Mouse (Mus musculus) thymus, adult 18-20 months (tissue): ENCODE data around the gene Sez6.

ENCODE experiments used
- DNase-seq, 2 experiments: peaks; one replicate each; pipeline ENCODE4 v3.0.0; 2022; ENCODE audit warnings: mixed read lengths in 2 of 2

Gene Sez6

GRCm38 (mm10) chr11:77950125-77950685, 19.6 kb downstream of the Sez6 start:
- no peak for DNase-seq

DNA sequence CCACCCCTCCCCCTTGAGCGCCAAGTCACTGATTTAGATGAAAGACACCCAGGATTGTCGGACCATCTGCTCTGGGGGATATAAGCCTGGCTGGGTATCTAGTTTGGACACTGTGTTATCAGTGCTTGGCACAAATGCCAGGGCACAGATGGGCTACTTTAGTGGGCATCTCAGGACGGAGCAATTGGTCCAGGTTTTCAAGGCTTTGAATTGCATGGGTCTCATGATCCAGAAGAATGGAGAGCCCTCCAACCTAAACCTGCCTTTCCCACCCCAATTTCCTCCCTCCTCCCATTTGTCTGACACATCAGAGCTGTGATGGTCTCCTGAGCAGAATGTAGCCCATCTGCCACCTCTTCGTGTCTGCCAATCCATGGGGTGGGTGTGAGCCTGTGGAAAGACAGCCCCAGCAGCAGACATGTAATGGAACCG, 20.2 kb downstream of the Sez6 start:
- no peak for DNase-seq

- no peak for DNase-seq
These were observed 23.1 kb downstream of the Sez6 start for GRCm38 (mm10) chr11:77953671-77954070.

GRCm38 (mm10) chr11:77956428-77956827, 25.8 kb downstream of the Sez6 start:
- DNase-seq = no peak

DNA sequence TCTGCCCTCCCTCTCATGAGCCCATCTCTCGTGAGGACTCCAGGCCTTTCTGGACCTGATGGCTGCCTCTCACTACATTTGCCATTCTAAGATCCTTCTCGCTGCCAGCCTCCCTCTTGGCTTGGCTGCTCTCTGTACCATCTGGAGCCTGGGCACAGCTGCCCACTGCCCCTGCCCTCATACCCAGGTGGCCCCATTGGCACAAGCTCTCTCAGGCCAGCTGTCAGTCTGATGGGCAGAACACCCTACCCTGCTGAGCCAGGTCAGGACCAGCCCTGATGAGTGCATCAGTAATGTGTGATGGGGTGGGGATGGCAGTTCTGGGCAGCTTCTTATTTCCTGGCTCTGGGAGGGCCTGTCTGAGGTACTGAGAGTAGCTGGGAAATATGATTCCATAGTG, 27.7 kb downstream of the Sez6 start:
- DNase-seq = no peak

DNA sequence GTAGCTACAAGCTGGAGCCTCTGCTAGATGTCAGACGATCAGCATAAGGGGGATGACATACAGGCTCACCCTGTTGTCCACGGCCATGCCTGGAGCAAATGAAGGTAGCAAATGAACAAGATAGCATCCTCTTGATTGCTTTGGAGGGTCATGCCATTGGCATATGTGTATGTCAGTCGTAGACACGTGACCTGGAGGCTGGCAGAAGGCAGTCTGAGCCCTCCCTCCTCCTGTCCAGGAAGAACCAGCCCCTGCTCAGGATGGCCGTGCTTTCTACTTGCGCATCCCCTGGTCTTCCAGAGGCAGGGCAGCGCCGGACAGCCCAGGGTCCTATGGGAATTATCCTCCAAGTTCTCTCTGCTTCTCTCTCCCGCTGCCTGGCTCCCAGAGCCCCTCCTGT, 28.3 kb downstream of the Sez6 start:
- DNase-seq = no peak

- DNase-seq = no peak
These were observed 29.6 kb downstream of the Sez6 start for GRCm38 (mm10) chr11:77960199-77960598.

DNA sequence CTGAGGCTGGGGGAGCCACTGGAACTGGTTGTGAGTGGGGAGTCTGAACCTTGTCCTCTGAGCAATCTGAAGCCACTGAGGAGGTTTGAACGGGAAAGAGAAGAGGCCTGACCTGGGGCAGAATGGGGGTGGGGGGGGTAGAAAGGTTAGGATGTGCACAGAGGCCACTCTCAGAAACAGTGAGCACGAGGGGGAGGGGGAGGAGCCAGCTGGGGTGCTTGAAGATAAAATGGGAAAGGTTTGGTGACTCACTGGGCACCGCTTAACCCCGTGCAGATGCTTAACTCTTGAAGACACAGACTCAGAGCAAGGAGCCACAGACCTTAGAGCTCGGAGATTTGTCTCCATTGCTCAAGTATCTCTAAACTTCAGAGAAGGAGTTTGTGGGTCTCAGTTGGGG, 30.3 kb downstream of the Sez6 start:
- DNase-seq = no peak

DNA sequence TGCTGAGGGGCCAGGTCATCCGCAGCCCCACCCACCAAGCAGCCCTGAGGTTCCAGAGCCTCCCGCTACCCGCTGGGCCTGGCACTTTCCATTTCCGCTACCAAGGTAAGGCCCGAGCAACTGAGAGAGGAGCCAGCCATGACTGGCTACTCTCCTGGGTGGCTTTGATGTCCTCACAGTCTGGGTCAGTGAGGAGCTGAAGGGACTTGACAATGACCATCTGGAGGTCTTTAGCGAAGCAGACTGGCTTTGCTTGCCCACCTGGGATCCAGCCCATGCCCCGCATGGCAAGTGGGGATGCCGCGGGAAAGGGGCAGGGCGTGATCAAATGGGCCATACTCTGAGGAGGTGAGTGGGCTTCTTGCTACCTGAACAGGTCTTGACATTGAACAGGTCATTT, 32.3 kb downstream of the Sez6 start:
- no peak for DNase-seq

DNA sequence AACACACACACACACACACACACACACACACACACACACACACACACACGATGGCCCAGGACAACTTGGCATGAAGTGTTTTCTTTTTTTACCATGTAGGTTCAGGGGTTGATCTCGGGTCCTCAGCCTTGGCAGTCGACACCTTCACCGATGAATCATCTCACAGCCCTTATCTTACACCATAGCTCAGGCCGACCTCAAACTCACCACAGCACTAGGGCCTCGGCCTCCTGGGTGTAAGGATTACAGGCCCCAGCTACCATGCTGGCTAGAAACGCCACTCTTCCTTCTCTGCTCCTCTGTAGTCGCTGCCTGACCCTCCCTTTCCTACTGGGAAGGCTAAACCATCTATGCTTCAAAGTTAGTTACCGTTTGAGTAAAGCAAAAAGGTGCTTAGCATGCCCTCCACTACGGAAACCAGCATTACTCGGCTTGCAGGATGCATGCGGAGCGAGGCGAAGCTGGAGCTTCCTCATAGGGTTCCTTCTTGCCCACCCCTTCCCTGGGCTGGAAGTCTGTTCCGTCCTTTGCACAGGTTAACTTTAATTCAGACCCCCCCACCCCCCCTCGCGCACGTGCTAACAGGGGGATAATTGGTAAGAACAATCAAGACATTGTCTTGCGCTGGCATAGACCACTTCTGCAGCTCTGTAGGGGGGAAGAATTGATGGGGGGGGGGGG, 34.0 kb downstream of the Sez6 start:
- DNase-seq = no peak

- DNase-seq = no peak
These were observed 34.8 kb downstream of the Sez6 start for GRCm38 (mm10) chr11:77965101-77966036.

- DNase-seq = no peak
These were observed 35.4 kb downstream of the Sez6 start for GRCm38 (mm10) chr11:77966037-77966391.

- DNase-seq = peak in 1 of 2 experiments; percentile 28
These were observed 36.5 kb downstream of the Sez6 start for GRCm38 (mm10) chr11:77967114-77967513.

GRCm38 (mm10) chr11:77968786-77969185, 38.2 kb downstream of the Sez6 start:
- DNase-seq = no peak

- no peak for DNase-seq
These were observed 40.1 kb downstream of the Sez6 start for GRCm38 (mm10) chr11:77970718-77971117.

GRCm38 (mm10) chr11:77973520-77973919, 42.9 kb downstream of the Sez6 start:
- DNase-seq = no peak

GRCm38 (mm10) chr11:77974325-77974724, 43.7 kb downstream of the Sez6 start:
- no peak for DNase-seq

DNA sequence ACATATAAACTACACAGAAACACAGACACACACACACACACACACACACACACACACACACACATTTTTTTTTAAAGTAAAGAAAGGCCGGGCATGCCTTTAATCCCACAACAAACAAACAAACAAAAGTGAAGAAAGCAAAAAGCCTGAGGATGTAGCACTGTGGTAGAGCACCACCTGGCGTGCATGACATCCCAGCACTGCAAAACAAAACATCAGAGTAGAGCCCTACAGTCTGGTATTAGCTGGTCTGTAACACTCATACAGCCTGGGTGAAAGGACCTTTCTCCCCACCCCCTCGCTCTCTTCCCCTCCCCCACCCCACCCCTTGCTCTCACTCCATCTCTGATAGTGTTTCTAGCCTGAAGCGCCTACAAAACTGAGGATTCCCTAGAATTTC, 45.3 kb downstream of the Sez6 start:
- no peak for DNase-seq

- no peak for DNase-seq
These were observed 47.6 kb downstream of the Sez6 start for GRCm38 (mm10) chr11:77978161-77978560.

DNA sequence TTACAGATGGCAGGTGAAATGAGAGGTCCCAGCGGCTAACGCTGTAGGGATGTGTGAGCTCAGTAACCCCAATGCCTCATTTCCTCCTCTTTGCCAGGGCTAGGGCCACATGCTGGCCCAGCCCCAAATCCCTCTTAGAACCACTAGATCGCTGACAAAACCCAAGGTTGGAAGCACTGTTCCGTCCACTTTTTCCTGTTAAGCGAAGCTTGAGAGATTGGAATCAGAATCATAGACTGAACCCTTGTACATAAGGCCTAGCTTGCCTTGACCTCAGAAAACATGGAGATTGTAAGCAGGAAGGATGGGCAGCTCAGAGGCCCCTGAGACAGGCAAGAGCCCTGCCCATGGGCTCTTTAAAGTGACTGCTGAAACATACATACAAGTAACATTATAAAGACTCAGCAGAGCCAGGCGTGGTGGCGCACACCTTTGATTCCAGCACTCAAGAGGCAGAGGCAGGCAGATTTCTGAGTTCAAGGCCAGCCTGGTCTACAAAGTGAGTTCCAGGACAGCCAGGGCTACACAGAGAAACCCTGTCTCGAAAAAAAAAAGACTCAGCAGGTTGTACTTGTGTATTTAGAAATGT, 48.7 kb downstream of the Sez6 start:
- DNase-seq = no peak

GRCm38 (mm10) chr11:77980281-77981204, 49.9 kb downstream of the Sez6 start:
- peak in 1 of 2 experiments; percentile 31 for DNase-seq
